Mouse (Mus musculus): ENCODE measurements around the gene 5530401A14Rik. TPM values are rescaled to one million over a fixed set of nuclear protein-coding genes. Genes with fewer than 3 reads are reported as not detected.
A peak's percentile ranks its signal among the peaks of the same experiment; 100 is the strongest.

Gene 5530401A14Rik
- polyA plus RNA-seq (2016; fragmentation: Nextera tagmentation; extraction: Ambion mirVana) = 0.46 and 0.52 TPM in 2 replicates

- WGBS = 26% methylated on average over 4 of the region's 4 CpGs
These were observed at the start of gene 5530401A14Rik for GRCm38 (mm10) chr11:81860250-81860972. TSS of gene 5530401A14Rik (plus strand) at chr11:81860673.

GRCm38 (mm10) chr11:81814816-81815215 is 45.7 kb upstream of the 5530401A14Rik start:
- no peaks in the 10 kb centered on the region for H3K9me3 ChIP-seq
- no peak overlapping the region for H3K27ac ChIP-seq (replicated peaks)
- no peaks in the 10 kb centered on the region for H3K27me3 ChIP-seq
- H3K36me3 ChIP-seq = no peaks in the 10 kb centered on the region
- no peak for ATAC-seq (ENCODE audit: low FRiP score, low read depth)
- no peaks in the 10 kb centered on the region for H3K4me1 ChIP-seq
- H3K4me3 ChIP-seq = no peak overlapping the region
- WGBS = 94% methylated on average over 1 of the region's 1 CpGs
- no peak overlapping the region for H3K4me2 ChIP-seq (replicated peaks)
- no peak overlapping the region for H3K9ac ChIP-seq (replicated peaks)

More at GRCm38 (mm10) chr11:81860250-81860972, at the start of gene 5530401A14Rik:
- H3K4me3 ChIP-seq = no peak within 1 kb of the TSS
- H3K4me1 ChIP-seq = peaks cover 19% of the 10 kb centered on the region
- peak within 1 kb of the TSS; percentile 35 for H3K27ac ChIP-seq (replicated peaks)
- ATAC-seq (ENCODE audit: low FRiP score, low read depth) = peak; percentile 63
- no peaks in the 10 kb centered on the region for H3K9me3 ChIP-seq
- H3K4me2 ChIP-seq (replicated peaks) = no peak within 1 kb of the TSS
- H3K27me3 ChIP-seq = no peaks in the 10 kb centered on the region
- H3K36me3 ChIP-seq = no peaks in the 10 kb centered on the region
- no peak within 1 kb of the TSS for H3K9ac ChIP-seq (replicated peaks)

- Histone ChIP-seq H3K9me3 (no peaks in the 10 kb centered on the region), H3K27ac (replicated peaks) (no peak overlapping the region), H3K4me2 (replicated peaks) (no peak overlapping the region), H3K9ac (replicated peaks) (no peak overlapping the region), H3K4me1 (no peaks in the 10 kb centered on the region), H3K27me3 (no peaks in the 10 kb centered on the region), H3K36me3 (no peaks in the 10 kb centered on the region), H3K4me3 (no peak overlapping the region)
- WGBS = 74% methylated on average over 5 of the region's 5 CpGs
- no peak for ATAC-seq (ENCODE audit: low FRiP score, low read depth)
These were observed 43.9 kb upstream of the 5530401A14Rik start for GRCm38 (mm10) chr11:81816531-81816930.

GRCm38 (mm10) chr11:81832381-81832780 is 28.1 kb upstream of the 5530401A14Rik start:
- WGBS = 27% methylated on average over 1 of the region's 1 CpGs
- Histone ChIP-seq H3K36me3 (no peaks in the 10 kb centered on the region), H3K4me3 (no peak overlapping the region), H3K4me1 (no peaks in the 10 kb centered on the region), H3K4me2 (replicated peaks) (no peak overlapping the region), H3K9ac (replicated peaks) (no peak overlapping the region), H3K27ac (replicated peaks) (no peak overlapping the region), H3K9me3 (no peaks in the 10 kb centered on the region), H3K27me3 (no peaks in the 10 kb centered on the region)
- no peak for ATAC-seq (ENCODE audit: low FRiP score, low read depth)

- Histone ChIP-seq H3K9me3 (no peaks in the 10 kb centered on the region), H3K4me2 (replicated peaks) (no peak overlapping the region), H3K27me3 (no peaks in the 10 kb centered on the region), H3K4me3 (no peak overlapping the region), H3K9ac (replicated peaks) (no peak overlapping the region), H3K4me1 (peaks cover 5% of the 10 kb centered on the region; the same call in 1 of the 2 replicates), H3K27ac (replicated peaks) (peak overlapping the region; percentile 46; the same call in 1 of the 2 replicates), H3K36me3 (no peaks in the 10 kb centered on the region)
- 59% methylated on average over 4 of the region's 4 CpGs for WGBS
- no peak for ATAC-seq (ENCODE audit: low FRiP score, low read depth)
These were observed 22.0 kb upstream of the 5530401A14Rik start for GRCm38 (mm10) chr11:81838426-81838825.

- no peak overlapping the region for H3K27ac ChIP-seq (replicated peaks)
- WGBS = 67% methylated on average over 2 of the region's 2 CpGs
These were observed 19.5 kb upstream of the 5530401A14Rik start for GRCm38 (mm10) chr11:81841001-81841400.

GRCm38 (mm10) chr11:81845010-81845685 is 15.3 kb upstream of the 5530401A14Rik start:
- no peak overlapping the region for H3K4me2 ChIP-seq (replicated peaks)
- no peak overlapping the region for H3K9ac ChIP-seq (replicated peaks)
- no peaks in the 10 kb centered on the region for H3K9me3 ChIP-seq
- 66% methylated on average over 5 of the region's 5 CpGs for WGBS
- 0 out of 2 replicates have a peak, but pooled peaks cover 5% of the 10 kb centered on the region for H3K4me1 ChIP-seq
- no peaks in the 10 kb centered on the region for H3K36me3 ChIP-seq
- no peak overlapping the region for H3K4me3 ChIP-seq
- ATAC-seq (ENCODE audit: low FRiP score, low read depth) = no peak
- H3K27me3 ChIP-seq = no peaks in the 10 kb centered on the region
- no peak overlapping the region for H3K27ac ChIP-seq (replicated peaks)

More at GRCm38 (mm10) chr11:81841001-81841400, 19.5 kb upstream of the 5530401A14Rik start:
- H3K4me3 ChIP-seq = no peak overlapping the region
- H3K4me2 ChIP-seq (replicated peaks) = no peak overlapping the region
- no peaks in the 10 kb centered on the region for H3K27me3 ChIP-seq
- no peak overlapping the region for H3K9ac ChIP-seq (replicated peaks)
- H3K4me1 ChIP-seq = peaks cover 10% of the 10 kb centered on the region; the same call in 1 of the 2 replicates
- H3K9me3 ChIP-seq = no peaks in the 10 kb centered on the region
- H3K36me3 ChIP-seq = no peaks in the 10 kb centered on the region
- ATAC-seq (ENCODE audit: low FRiP score, low read depth) = no peak

GRCm38 (mm10) chr11:81845686-81846036 is 14.8 kb upstream of the 5530401A14Rik start:
- H3K27me3 ChIP-seq = no peaks in the 10 kb centered on the region
- no peak overlapping the region for H3K4me2 ChIP-seq (replicated peaks)
- no peaks in the 10 kb centered on the region for H3K36me3 ChIP-seq
- ATAC-seq (ENCODE audit: low FRiP score, low read depth) = no peak
- H3K9ac ChIP-seq (replicated peaks) = no peak overlapping the region
- WGBS = 64% methylated on average over 3 of the region's 3 CpGs
- H3K4me3 ChIP-seq = no peak overlapping the region
- H3K4me1 ChIP-seq = peaks cover 9% of the 10 kb centered on the region
- H3K9me3 ChIP-seq = no peaks in the 10 kb centered on the region
- H3K27ac ChIP-seq (replicated peaks) = no peak overlapping the region

GRCm38 (mm10) chr11:81847773-81848490 is 12.5 kb upstream of the 5530401A14Rik start:
- H3K4me2 ChIP-seq (replicated peaks) = no peak overlapping the region
- no peaks in the 10 kb centered on the region for H3K27me3 ChIP-seq
- H3K9ac ChIP-seq (replicated peaks) = no peak overlapping the region
- no peak overlapping the region for H3K27ac ChIP-seq (replicated peaks)
- H3K36me3 ChIP-seq = no peaks in the 10 kb centered on the region
- H3K4me3 ChIP-seq = no peak overlapping the region
- peaks cover 10% of the 10 kb centered on the region for H3K4me1 ChIP-seq
- H3K9me3 ChIP-seq = no peaks in the 10 kb centered on the region
- no peak for ATAC-seq (ENCODE audit: low FRiP score, low read depth)
- WGBS = 85% methylated on average over 1 of the region's 1 CpGs

- 0 out of 2 replicates have a peak overlapping the region, but pooled peaks have one; percentile 6 for H3K27ac ChIP-seq (replicated peaks)
These were observed 5.3 kb downstream of the 5530401A14Rik start for GRCm38 (mm10) chr11:81865661-81866382.

GRCm38 (mm10) chr11:81871506-81872213 is 11.2 kb downstream of the 5530401A14Rik start:
- WGBS = 52% methylated on average over 9 of the region's 9 CpGs
- Histone ChIP-seq H3K4me1 (peaks cover 10% of the 10 kb centered on the region; the same call in 1 of the 2 replicates), H3K36me3 (no peaks in the 10 kb centered on the region), H3K4me2 (replicated peaks) (no peak overlapping the region), H3K9me3 (no peaks in the 10 kb centered on the region), H3K4me3 (no peak overlapping the region), H3K27ac (replicated peaks) (peak overlapping the region; percentile 49), H3K27me3 (no peaks in the 10 kb centered on the region), H3K9ac (replicated peaks) (no peak overlapping the region)
- ATAC-seq (ENCODE audit: low FRiP score, low read depth) = no peak

More at GRCm38 (mm10) chr11:81865661-81866382, 5.3 kb downstream of the 5530401A14Rik start:
- peaks cover 22% of the 10 kb centered on the region for H3K4me1 ChIP-seq
- no peaks in the 10 kb centered on the region for H3K36me3 ChIP-seq
- no peak for ATAC-seq (ENCODE audit: low FRiP score, low read depth)
- H3K4me3 ChIP-seq = no peak overlapping the region
- no peak overlapping the region for H3K9ac ChIP-seq (replicated peaks)
- H3K4me2 ChIP-seq (replicated peaks) = no peak overlapping the region
- WGBS = 54% methylated on average over 10 of the region's 10 CpGs
- H3K27me3 ChIP-seq = no peaks in the 10 kb centered on the region
- H3K9me3 ChIP-seq = no peaks in the 10 kb centered on the region

All from midbrain, embryonic 12.5 days (tissue).